Mouse (Mus musculus): ENCODE data around the gene Mef2b. TPM values are rescaled to one million over a fixed set of nuclear protein-coding genes. Genes with fewer than 3 reads are reported as not detected.
A peak's percentile ranks its signal among the peaks of the same experiment; 100 is the strongest.

Gene Mef2b
- total and polyA plus RNA-seq, 2 experiments, result 0.09 TPM; not detected in 1

- no peaks in the 10 kb centered on the region for H3K36me3 ChIP-seq (ENCODE audit: control insufficient read depth, insufficient read depth, low read length)
- no peak overlapping the region for H3K4me3 ChIP-seq (ENCODE audit: insufficient read depth, low read depth, low read length)
- peak; percentile 19; the same call in 1 of the 2 replicates for TF ChIP-seq CTCF (IDR thresholded peaks at IDR 0.05; ENCODE audit: low read depth, low read length)
- TF ChIP-seq POLR2A (IDR thresholded peaks at IDR 0.05; ENCODE audit: extremely low read depth, insufficient read depth, low read length), result no peak
- H3K27ac ChIP-seq (replicated peaks; ENCODE audit: insufficient read depth, low read depth, low read length), result peak overlapping the region; percentile 74
- H3K79me2 ChIP-seq (ENCODE audit: control insufficient read depth, insufficient read depth, low read length), result peaks cover 58% of the 10 kb centered on the region; the same call in 1 of the 2 replicates
- H3K4me1 ChIP-seq (ENCODE audit: control insufficient read depth, insufficient read depth, low read length), result peaks cover 19% of the 10 kb centered on the region
- no peaks in the 10 kb centered on the region for H3K27me3 ChIP-seq (ENCODE audit: control insufficient read depth, insufficient read depth, low read length)
- DNase-seq (ENCODE audit: extremely low read depth, low read depth, low spot score), result peak; percentile 91
- H3K9ac ChIP-seq (ENCODE audit: low read depth, low read length), result peak overlapping the region; percentile 61
- 17% methylated on average over 1 of the region's 1 CpGs for WGBS
These were observed 68.6 kb downstream of the Mef2b start for GRCm38 (mm10) chr8:70208130-70208529.

GRCm38 (mm10) chr8:70210538-70210937 is 71.0 kb downstream of the Mef2b start:
- Histone ChIP-seq H3K27ac (replicated peaks; ENCODE audit: insufficient read depth, low read depth, low read length) (peak overlapping the region; percentile 75), H3K79me2 (ENCODE audit: control insufficient read depth, insufficient read depth, low read length) (peaks cover 43% of the 10 kb centered on the region; the same call in 1 of the 2 replicates), H3K36me3 (ENCODE audit: control insufficient read depth, insufficient read depth, low read length) (no peaks in the 10 kb centered on the region), H3K9ac (ENCODE audit: low read depth, low read length) (peak overlapping the region; percentile 67), H3K27me3 (ENCODE audit: control insufficient read depth, insufficient read depth, low read length) (no peaks in the 10 kb centered on the region), H3K4me1 (ENCODE audit: control insufficient read depth, insufficient read depth, low read length) (peaks cover 18% of the 10 kb centered on the region), H3K4me3 (ENCODE audit: insufficient read depth, low read depth, low read length) (peak overlapping the region; percentile 56)
- TF ChIP-seq CTCF (IDR thresholded peaks at IDR 0.05; ENCODE audit: low read depth, low read length) (no peak), POLR2A (IDR thresholded peaks at IDR 0.05; ENCODE audit: extremely low read depth, insufficient read depth, low read length) (no peak)
- DNase-seq (ENCODE audit: extremely low read depth, low read depth, low spot score), result no peak
- 16% methylated on average over 8 of the region's 8 CpGs for WGBS

- TF ChIP-seq CTCF (IDR thresholded peaks at IDR 0.05; ENCODE audit: low read depth, low read length) (no peak), POLR2A (IDR thresholded peaks at IDR 0.05; ENCODE audit: extremely low read depth, insufficient read depth, low read length) (no peak)
- Histone ChIP-seq H3K4me3 (ENCODE audit: insufficient read depth, low read depth, low read length) (peak overlapping the region; percentile 67), H3K9ac (ENCODE audit: low read depth, low read length) (peak overlapping the region; percentile 92), H3K79me2 (ENCODE audit: control insufficient read depth, insufficient read depth, low read length) (peaks cover 39% of the 10 kb centered on the region; the same call in 1 of the 2 replicates), H3K27ac (replicated peaks; ENCODE audit: insufficient read depth, low read depth, low read length) (peak overlapping the region; percentile 82), H3K36me3 (ENCODE audit: control insufficient read depth, insufficient read depth, low read length) (no peaks in the 10 kb centered on the region), H3K27me3 (ENCODE audit: control insufficient read depth, insufficient read depth, low read length) (no peaks in the 10 kb centered on the region), H3K4me1 (ENCODE audit: control insufficient read depth, insufficient read depth, low read length) (peaks cover 18% of the 10 kb centered on the region)
- WGBS, result 15% methylated on average over 1 of the region's 1 CpGs
- peak; percentile 90 for DNase-seq (ENCODE audit: extremely low read depth, low read depth, low spot score)
These were observed 71.8 kb downstream of the Mef2b start for GRCm38 (mm10) chr8:70211275-70211674.

- WGBS, result under 1% methylated on average over 30 of the region's 31 CpGs
- Histone ChIP-seq H3K4me1 (ENCODE audit: control insufficient read depth, insufficient read depth, low read length) (peaks cover 19% of the 10 kb centered on the region), H3K9ac (ENCODE audit: low read depth, low read length) (peak overlapping the region; percentile 92), H3K36me3 (ENCODE audit: control insufficient read depth, insufficient read depth, low read length) (no peaks in the 10 kb centered on the region), H3K27ac (replicated peaks; ENCODE audit: insufficient read depth, low read depth, low read length) (peak overlapping the region; percentile 82), H3K4me3 (ENCODE audit: insufficient read depth, low read depth, low read length) (peak overlapping the region; percentile 67), H3K79me2 (ENCODE audit: control insufficient read depth, insufficient read depth, low read length) (peaks cover 35% of the 10 kb centered on the region; the same call in 1 of the 2 replicates), H3K27me3 (ENCODE audit: control insufficient read depth, insufficient read depth, low read length) (no peaks in the 10 kb centered on the region)
- DNase-seq (ENCODE audit: extremely low read depth, low read depth, low spot score), result no peak
- no peak for TF ChIP-seq CTCF (IDR thresholded peaks at IDR 0.05; ENCODE audit: low read depth, low read length)
- TF ChIP-seq POLR2A (IDR thresholded peaks at IDR 0.05; ENCODE audit: extremely low read depth, insufficient read depth, low read length), result no peak
These were observed 72.2 kb downstream of the Mef2b start for GRCm38 (mm10) chr8:70211726-70212111.

GRCm38 (mm10) chr8:70212112-70213055 is 72.9 kb downstream of the Mef2b start, which contains the start of gene Slc25a42:
Slc25a42 (minus strand) TSS chr8:70212305.
- Histone ChIP-seq H3K4me3 (ENCODE audit: insufficient read depth, low read depth, low read length) (peak within 1 kb of the TSS; percentile 67), H3K36me3 (ENCODE audit: control insufficient read depth, insufficient read depth, low read length) (no peaks in the 10 kb centered on the region), H3K27me3 (ENCODE audit: control insufficient read depth, insufficient read depth, low read length) (no peaks in the 10 kb centered on the region), H3K4me1 (ENCODE audit: control insufficient read depth, insufficient read depth, low read length) (peaks cover 18% of the 10 kb centered on the region), H3K27ac (replicated peaks; ENCODE audit: insufficient read depth, low read depth, low read length) (peak within 1 kb of the TSS; percentile 90), H3K9ac (ENCODE audit: low read depth, low read length) (peak within 1 kb of the TSS; percentile 92), H3K79me2 (ENCODE audit: control insufficient read depth, insufficient read depth, low read length) (peaks cover 28% of the 10 kb centered on the region; the same call in 1 of the 2 replicates)
- WGBS, result under 1% methylated on average over 64 of the region's 66 CpGs
- TF ChIP-seq POLR2A (IDR thresholded peaks at IDR 0.05; ENCODE audit: extremely low read depth, insufficient read depth, low read length) (peak; percentile 96), CTCF (IDR thresholded peaks at IDR 0.05; ENCODE audit: low read depth, low read length) (no peak)
- DNase-seq (ENCODE audit: extremely low read depth, low read depth, low spot score), result peak; percentile 99
